Mouse (Mus musculus): ENCODE results near the gene H2afz. TPM values are rescaled to one million over a fixed set of nuclear protein-coding genes. Genes with fewer than 3 reads are reported as not detected.
"Not testable (repeated sequence)": the region's sequence is repeated elsewhere in the genome, so short reads cannot be mapped to it uniquely, and the experiment has no call there.

Gene H2afz
- 100 to 1,000 TPM; 149 to 188 TPM for total RNA-seq (2021)
- long read RNA-seq, experiment 1, transcript H2afz-201 (5 exons, 1,069 nt), result major isoform, 306 of 324 reads
- long read RNA-seq, experiment 1, partial matches to known transcripts, result 6 of 324 reads
- long read RNA-seq, experiment 1, other reads (novel, unspliced or antisense), result 9 of 324 reads
- long read RNA-seq, experiment 2, transcript H2afz-201 (5 exons, 1,069 nt), result major isoform, 90 of 99 reads
- long read RNA-seq, experiment 2, partial matches to known transcripts, result 3 of 99 reads
- long read RNA-seq, experiment 2, other reads (novel, unspliced or antisense), result 4 of 99 reads

DNA sequence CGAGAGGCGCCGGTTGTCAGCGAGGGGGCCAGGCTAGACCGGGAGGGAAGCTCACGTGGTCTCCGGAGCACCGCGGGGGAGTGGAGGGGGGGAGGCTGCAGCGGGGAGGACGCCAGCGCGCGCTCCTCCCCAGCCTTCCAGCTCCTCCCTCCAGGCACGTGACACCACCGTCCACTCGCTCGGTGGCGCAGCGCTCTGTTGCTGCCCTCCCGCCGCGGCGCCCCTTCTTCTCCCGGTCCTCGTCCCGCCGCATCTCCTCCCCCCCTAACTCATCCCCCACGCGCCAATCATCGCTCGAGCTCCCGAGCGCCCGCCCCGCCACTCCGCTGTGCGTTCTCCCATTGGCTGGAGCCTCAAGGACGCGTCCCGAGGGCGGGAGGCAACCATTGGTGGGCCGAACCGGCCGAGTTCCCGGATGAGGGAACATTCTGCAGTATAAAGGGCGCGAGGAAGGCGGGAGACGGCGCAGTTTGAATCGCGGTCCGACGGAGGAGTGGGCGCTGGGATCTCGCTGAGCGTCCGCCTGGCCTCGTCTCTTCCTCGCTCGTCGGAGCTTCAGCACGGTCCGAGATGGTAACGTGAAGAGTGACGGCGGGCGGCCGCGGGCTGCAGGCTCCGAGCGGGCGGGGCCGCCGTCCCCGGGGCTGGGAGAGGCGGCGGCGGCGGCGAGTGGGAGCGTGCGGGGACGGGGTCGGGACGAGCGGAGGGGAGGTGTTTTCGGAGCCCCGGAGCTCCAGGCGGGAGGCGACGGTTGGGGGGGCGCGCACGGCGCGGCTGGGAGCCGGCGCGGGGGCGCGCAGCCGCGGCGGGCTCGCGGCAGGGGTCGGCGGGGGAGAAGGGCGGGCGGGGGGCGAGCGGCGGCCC, at the start of gene H2afz:
Gene H2afz (plus strand): TSS at position 364 of the 864 bp plus-strand sequence.
- DNase-seq, result peak; percentile 98 to 99

DNA sequence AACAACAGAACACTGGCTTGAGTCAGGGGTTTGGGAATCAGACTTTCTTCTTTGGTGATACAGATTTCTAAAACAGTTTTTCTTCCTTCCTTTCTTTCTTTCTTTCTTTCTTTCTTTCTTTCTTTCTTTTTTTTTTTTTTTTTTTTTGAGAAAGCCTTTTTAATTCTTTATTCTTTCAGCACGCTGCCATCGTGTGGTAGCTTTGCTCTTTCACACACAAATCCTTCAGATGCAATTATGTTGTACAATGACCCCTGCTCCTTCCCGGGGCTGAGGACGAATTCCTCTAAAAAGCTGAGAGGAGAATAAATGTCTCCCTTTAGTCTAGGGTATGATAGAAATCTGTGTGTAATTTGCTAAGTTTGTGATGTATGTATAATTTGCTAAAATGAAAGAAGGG, 45.6 kb upstream of the H2afz start:
- DNase-seq, result no peak

DNA sequence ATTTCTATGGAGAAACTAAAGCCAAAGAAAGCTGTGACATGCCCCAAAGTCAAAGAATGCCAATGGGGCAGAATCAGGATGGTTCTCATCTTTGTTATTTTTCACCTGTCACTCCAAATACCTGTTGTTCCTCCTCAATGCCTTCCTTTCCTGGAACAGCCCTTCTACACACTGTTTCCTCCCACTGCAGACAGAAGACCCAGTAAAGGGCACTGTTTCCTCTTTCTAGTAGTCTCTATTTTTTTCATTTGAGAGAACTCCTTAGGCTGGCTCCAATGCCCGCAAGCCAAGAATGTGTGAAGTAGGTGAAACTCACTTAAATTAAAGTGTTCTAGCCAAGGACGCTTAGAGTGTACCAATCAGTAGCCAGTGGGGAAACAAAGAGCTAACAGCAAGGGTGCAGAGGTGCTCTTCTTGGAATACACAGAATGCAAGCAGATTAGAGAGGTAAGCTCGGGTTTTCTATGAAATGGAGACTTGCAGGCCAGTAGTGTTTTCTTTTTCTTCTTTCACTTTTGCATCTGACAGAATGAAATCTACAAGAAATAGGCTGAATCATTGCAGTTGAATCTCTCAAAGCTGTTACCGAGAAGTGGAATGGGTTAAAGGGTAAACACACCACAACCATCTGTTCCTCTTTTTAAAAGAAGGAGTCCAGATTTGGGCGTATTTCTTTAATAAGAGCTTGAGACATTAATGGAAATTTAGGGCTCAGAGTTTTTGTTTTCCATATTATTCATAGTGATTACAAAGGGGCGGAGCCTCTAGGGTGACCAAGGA, 43.4 kb upstream of the H2afz start:
- no peak for DNase-seq

DNA sequence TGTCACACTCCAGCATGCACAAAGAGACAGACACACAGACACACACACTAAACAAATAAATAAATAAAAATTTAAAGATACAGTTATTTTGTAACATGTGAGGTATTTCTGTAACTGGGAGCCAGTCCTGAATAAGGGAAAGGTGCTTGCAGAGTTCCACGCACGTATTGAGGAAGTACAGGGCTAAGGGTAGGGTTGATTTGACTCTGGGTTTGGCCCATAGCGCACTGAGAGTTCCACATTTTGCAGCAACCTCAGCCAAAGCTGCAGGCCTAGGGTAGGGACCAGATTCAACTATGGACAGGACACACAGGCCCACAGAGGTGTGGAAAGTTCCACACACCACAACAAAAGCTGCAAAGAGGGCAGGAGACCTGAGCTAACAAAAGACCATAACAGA, 41.0 kb upstream of the H2afz start:
- no peak for DNase-seq

DNA sequence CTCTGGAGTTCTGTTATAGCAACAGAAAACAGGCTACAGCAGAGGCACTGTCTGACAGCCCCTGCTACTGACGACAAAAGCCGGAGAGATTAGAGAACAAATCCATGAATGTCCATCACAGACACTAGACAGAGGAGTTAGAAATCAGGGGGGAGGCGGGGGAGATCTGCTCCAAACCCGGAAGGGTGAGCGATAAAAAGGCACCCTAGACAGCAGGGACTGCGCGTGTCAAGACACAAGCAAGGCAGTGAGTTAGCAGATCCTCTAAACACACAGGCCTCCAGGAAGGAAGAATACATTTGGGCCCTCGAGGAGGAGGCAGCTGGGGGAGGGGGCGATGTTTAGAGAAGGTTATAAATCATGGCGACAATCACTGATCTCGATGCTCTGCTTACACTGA, 36.6 kb upstream of the H2afz start:
- DNase-seq, result no peak

DNA sequence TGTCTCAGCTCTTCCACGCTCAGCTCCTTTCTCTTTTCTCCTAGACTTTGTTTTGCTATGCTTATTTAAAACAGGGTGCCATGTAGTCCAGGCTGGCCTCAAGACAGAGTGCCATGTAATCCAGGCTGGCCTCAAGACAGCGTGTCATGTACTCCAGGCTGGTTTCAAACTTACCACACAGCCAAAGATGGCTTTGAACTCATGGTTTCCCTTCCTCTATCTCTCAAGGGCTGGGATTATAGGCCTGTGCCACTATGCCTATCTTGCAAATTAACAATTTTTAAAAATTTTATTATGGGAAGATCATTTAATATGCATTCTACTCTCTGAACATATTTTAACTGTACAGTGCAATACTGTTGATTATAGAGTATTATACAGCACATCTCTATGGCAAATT, 33.1 kb upstream of the H2afz start:
- no peak for DNase-seq

DNA sequence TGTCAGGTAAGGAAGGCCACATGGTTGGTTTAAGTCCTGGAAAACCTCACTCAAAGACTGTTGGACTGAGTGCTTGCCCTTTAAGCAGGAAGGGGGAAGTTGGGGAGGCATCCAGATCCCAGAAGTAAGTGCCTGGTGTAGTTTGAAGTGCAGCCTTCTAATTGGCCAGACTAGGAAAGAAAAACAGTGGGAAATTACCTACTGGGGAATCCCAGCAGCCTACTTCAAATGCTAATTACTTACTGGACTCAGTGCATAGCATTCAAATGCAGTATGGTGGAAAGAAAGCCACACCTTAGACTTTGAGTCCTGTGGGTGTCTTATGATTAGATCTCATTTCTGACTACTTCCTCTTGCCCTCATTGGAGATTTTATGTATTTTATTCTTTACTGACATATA, 31.2 kb upstream of the H2afz start:
- DNase-seq, result no peak

DNA sequence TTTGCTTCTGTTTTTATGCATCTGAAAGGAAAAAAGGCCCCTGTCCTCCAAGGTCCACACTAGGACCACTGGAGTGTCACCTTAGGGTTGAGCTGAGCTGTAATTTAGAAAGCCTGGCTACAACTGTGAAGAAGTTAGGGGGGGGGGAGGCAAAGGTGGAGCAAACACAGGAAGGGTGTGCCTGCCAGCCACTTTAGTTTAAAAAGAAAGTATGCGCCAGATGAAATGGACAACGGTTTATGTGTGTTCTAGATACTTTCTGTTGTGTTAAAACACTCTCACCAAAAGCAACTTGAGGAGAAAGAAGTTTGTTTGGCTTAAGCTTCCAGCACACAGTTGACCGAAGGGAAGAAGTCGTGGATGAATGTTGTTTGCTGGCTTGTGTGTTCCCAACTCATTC, 30.6 kb upstream of the H2afz start:
- DNase-seq, result no peak

DNA sequence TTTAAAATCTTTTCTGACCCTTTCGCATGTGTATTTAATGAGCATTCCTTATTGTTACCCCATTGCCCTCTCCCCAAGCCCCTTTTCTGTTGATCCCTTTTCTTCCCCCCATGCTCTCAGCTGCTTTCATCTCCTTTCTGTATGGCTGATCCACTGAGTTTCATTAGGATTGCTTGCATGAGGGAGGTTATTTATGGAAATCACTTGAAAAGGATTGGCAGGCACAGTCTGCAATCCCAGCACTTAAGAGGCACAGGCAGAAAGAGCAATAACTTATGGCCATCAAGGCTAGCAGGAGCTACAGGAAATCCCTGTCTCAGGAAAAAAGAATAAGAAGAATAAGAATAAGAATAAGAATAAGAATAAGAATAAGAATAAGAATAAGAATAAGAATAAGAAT, 27.7 kb upstream of the H2afz start:
- no peak for DNase-seq

DNA sequence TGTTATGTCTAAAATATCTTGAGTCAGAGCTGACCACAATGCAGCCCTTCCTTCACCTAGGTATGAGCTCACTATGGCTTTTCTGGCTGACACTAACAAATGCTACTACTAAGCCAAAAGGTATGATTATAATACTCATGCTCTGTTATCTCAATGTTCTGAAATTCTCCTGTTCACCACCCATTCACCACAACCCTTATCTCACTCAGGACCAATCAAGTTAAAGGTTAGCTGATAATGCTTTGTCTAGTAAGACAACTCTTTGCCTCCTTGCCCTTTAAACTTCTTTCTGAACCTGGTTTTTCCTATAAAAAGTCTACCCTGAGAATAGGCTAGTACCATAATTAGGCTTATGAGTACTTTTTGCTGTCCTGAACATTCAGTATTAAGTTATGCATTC, 26.1 kb upstream of the H2afz start:
- DNase-seq, result no peak

DNA sequence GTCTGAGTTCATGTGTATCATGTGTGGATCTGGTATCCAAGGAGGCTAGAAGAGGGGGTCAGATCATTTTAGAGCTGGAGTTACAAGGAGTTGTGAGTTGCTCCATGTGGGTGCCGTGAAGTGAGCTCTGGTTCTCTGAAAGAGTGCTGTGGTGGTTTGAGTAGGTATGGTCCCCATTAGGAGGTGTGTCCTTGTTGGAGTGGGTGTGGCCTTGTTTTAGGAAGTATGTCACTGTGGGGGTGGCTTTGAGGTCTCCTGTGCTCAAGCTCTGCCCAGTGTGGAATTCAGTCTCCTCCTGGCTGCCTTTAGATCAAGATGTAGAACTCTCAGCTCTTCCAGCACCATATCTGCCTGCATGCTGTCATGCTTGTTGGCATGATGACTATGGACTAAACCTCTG, 21.3 kb upstream of the H2afz start:
- no peak for DNase-seq

DNA sequence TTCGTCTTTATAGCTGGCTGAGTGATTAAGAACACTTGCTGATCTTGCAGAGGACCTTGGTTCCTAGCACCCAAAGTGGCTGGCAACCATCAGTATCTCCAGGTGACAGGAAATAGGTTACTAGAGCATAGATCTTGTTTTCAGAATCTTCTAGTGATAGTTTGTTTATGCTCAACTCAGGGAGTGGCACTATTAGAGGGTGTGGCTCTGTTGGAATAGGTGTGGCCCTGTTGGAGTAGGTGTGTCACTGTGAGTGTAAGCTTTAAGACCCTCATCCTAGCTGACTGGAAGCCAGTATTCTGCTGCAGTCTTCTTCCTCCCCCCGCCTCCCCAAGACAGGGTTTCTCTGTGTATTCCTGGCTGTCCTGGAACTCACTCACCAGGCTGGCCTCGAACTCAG, 20.0 kb upstream of the H2afz start:
- no peak for DNase-seq

DNA sequence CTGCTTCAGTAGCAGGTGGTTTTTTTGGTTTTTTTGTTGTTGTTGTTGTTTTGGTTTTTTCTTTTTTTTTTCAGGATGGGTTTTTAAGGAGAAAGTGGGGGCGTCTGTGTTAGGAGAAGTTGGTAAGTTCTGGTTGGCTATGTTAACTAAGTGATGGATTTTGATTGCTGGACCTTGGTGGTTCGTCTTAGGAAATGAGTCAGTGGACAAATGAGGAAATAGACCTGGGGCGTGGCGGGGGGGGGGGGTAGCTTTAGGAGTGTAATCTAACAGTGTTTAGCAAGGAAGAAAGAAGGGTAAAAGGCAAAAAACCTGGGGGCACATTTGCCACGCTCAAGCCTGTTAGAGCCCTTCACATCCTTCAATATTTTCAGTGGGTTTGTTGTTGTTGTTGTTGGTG, 17.7 kb upstream of the H2afz start:
- DNase-seq, result no peak

DNA sequence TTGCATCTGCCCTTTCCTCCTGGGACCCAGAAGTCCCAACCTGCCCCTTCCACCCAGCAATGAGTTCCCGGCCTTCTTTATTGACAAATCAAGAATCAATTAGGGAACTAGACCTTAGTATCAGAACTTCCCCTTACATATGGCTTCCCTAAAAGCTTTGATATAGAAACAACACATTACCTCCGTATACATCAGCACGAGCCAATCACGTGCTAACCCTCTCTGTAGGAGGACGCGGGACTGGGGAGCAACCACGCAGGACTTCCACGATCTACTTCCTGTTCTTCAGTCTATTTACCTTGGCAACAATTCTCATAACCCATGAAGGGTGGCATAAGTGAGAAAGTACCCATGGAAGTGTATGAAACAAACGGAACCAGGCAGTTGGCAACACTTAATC, 15.9 kb upstream of the H2afz start:
- DNase-seq, result no peak

DNA sequence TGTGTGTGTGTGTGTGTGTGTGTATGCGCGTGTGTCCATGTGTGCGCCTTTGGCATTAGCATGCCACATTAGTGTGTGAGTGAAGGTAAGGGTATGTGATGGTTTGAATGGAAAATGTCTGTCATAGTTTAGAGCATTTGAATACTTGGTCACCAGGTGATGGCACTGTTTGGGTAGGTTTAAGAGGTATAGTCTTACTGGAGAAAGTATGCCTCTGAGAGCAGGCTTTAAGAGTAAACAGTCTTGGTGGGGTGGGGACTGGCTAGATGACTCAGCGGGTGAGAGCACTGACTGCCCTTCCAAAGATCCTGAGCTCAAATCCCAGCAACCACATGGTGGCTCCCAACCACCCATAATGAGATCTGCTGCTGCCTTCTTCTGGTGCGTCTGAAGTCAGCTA, 14.6 kb upstream of the H2afz start:
- DNase-seq, result peak; percentile 7

DNA sequence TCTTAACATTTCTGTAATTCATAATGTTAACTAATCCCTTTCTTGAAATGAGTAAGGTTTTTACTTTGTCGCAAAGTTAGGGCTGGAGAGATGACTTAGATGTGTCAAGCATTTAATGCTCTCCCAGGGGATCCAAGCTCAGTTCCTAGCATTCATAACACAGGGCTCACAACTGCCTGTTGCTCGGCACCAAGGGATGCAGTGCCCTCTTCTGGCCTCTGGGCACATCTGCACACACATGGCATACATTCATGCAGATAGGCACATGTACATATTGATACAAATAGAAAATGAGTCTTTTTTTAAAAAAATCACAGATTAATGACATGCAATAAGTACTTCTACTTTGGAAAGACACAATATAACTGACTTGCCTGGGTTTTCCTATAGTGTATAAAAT, 13.1 kb upstream of the H2afz start:
- no peak for DNase-seq

DNA sequence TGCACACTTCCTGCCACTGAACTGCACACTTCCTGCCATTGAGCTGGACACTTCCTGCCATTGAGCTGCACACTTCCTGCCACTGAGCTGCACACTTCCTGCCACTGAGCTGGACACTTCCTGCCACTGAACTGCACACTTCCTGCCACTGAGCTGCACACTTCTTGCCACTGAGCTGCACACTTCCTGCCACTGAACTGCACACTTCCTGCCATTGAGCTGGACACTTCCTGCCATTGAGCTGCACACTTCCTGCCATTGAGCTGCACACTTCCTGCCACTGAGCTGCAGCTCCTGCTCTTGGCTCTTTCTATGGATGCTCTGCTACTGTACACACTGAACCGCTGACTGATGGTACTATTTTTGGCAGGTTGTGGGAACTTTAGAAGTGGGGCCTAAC, 11.3 kb upstream of the H2afz start:
- not testable (repeated sequence) for DNase-seq

DNA sequence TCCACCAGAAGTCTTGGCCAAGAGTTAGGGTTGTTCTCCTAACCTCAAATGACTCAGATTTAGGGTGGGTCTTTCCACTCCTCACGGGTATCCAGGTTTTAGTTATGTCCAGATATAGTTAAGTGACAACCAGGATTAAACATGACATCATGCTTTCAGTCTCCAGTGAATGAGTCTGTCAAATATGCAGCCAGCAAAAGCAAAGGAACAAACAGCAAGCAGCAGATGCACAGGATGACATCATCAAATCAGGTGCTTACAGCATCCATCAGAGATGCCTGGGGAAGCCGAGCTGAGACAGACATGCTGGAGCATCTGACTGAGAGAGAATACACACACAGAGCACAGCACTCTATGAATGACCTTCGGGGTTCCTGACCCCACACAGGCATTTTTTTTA, 9.0 kb upstream of the H2afz start:
- no peak for DNase-seq

DNA sequence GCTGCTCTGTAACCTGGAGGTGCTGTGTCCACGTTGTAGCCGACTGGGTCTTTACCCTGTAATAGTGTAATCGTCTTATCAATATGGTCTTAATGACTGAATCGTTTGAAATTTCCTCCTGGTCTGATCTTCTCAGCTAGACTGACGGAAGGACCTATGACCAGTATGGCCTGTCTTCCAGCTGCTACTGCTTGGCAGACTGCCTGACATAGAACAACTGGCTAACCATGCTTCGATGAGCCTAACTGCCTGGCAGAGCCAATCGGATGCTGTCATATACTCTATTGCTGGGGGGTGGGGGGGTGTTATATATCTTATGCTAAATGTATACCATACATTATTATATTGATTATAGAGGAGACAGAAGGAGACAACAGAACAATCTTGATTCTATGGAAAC, 8.2 kb upstream of the H2afz start:
- DNase-seq, result no peak

DNA sequence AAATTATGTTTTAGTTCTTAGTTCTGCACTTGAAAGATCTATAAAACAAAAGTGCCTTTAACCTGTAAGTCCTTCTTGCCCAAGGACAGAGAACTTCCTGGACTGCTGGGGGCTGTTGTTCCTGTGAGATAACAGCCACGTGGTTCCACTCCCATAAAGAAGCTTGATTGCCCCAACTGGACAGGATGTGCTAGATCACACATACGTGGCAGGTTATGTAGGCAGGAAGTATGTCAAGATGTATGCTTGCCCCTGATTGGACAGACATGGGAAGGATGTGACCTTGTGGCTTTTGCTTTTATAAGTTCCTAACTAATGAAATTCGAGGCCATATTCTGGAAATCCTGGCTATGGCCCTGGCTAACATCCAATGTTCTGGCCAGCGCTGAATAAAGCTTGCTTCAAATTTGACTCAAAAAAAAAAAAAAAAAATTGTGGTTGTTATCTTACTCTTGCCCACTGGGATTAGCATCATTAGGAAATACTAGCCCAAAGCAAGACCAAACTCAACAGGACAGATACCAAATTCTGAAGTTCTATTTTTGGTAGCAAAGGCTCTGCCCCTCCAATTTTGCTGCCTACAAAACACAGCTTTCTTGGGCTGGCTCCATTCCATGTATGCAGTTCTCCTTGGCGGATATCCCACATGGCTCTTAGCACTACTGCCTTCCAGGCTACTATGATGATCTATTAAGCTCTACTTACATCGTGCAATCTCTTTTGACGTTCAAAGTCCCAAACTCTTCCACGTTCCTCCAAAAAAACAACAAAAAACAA, 3.7 kb upstream of the H2afz start:
- peak; percentile 20 to 23 for DNase-seq

DNA sequence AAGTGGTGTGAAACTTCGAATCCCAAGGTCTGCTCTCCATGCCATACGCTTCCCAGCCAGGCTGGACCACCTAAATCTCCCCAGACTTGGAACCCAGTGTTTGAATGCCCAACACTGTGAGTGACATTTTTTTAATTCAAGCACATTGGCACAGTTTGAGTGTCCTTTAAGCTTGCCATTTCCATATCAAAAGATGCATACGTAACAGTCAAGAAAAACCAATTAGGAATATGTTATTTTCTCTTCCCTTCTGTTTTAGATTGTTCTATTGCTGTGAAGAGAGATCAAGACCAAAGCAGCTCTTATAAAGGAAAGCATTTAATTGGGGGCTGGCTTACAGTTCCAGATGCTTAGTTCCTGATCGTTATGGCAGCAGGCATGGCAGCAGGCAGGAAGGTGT, 2.9 kb upstream of the H2afz start:
- DNase-seq, result no peak

DNA sequence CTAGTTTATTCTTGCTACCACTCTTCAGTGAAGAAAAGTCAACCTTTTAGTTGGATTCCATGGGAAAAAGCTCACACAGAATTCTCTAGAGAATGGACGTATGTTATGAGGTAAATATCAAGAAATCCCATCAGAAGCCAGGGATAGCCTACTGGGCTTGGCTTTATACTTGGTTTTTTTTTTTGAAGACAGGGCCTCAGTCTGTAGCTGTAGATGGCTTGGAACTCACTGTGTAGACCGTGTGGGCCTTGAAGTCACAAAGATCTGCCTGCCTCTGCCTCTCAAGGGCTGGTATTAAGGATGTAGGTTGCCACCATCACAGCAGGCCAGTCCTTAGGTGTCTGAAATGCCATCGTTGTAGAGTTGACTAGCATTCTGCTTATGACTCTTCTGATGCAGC, 1.7 kb upstream of the H2afz start:
- DNase-seq, result no peak

Measured in adrenal gland, postnatal 36 days (tissue).